Mouse (Mus musculus) cerebral cortex, adult 2 months (tissue): Measurements from ENCODE around the gene Rgl1.

ENCODE experiments used
- WGBS: fragments of 180-500 bp; shearing (Covaris S2); methylation state at CpG from one replicate; pipeline ENCODE4 v1.1.7; 2018; 5-methylcytosine and 5-hydroxymethylcytosine counted together

Rgl1 gene

GRCm38 (mm10) chr1:152766032-152766772 lies at the start of gene Rgl1, which contains the start of gene Arpc5:
Rgl1 (minus strand) TSS chr1:152766351.
Arpc5 (plus strand) TSS chr1:152766542.
- under 1% methylated on average over 86 of the region's 86 CpGs for WGBS

GRCm38 (mm10) chr1:152815265-152815701 lies 49.1 kb upstream of the Rgl1 start:
- WGBS, result 39% methylated on average over 7 of the region's 7 CpGs

- 72% methylated on average over 13 of the region's 13 CpGs for WGBS
Observed at GRCm38 (mm10) chr1:152810533-152811439, 44.6 kb upstream of the Rgl1 start.

- 39% methylated on average over 8 of the region's 8 CpGs for WGBS
Observed at GRCm38 (mm10) chr1:152809541-152810252, 43.5 kb upstream of the Rgl1 start.

- 95% methylated on average over 2 of the region's 2 CpGs for WGBS
Observed at GRCm38 (mm10) chr1:152808392-152808680, 42.2 kb upstream of the Rgl1 start.

- 84% methylated on average over 18 of the region's 18 CpGs for WGBS
Observed at GRCm38 (mm10) chr1:152807619-152808391, 41.7 kb upstream of the Rgl1 start.

GRCm38 (mm10) chr1:152804907-152805306 lies 38.8 kb upstream of the Rgl1 start:
- 92% methylated on average over 6 of the region's 6 CpGs for WGBS

- 92% methylated on average over 13 of the region's 13 CpGs for WGBS
Observed at GRCm38 (mm10) chr1:152800633-152801176, 34.6 kb upstream of the Rgl1 start.

GRCm38 (mm10) chr1:152799897-152800296 lies 33.7 kb upstream of the Rgl1 start, which contains the start of gene Ncf2:
Ncf2 (plus strand) TSS chr1:152800194.
- WGBS, result 33% methylated on average over 2 of the region's 2 CpGs

GRCm38 (mm10) chr1:152798125-152798524 lies 32.0 kb upstream of the Rgl1 start:
- 67% methylated on average over 9 of the region's 9 CpGs for WGBS

- 83% methylated on average over 8 of the region's 8 CpGs for WGBS
Observed at GRCm38 (mm10) chr1:152796683-152797263, 30.6 kb upstream of the Rgl1 start.

GRCm38 (mm10) chr1:152795688-152796255 lies 29.6 kb upstream of the Rgl1 start:
- 78% methylated on average over 8 of the region's 8 CpGs for WGBS

- 74% methylated on average over 6 of the region's 6 CpGs for WGBS
Observed at GRCm38 (mm10) chr1:152793495-152794130, 27.5 kb upstream of the Rgl1 start.

GRCm38 (mm10) chr1:152792736-152793494 lies 26.8 kb upstream of the Rgl1 start:
- WGBS, result 55% methylated on average over 12 of the region's 12 CpGs

GRCm38 (mm10) chr1:152791269-152791668 lies 25.1 kb upstream of the Rgl1 start:
- WGBS, result 80% methylated on average over 4 of the region's 4 CpGs

- 61% methylated on average over 6 of the region's 6 CpGs for WGBS
Observed at GRCm38 (mm10) chr1:152790821-152791220, 24.7 kb upstream of the Rgl1 start.

- WGBS, result 46% methylated on average over 12 of the region's 12 CpGs
Observed at GRCm38 (mm10) chr1:152790254-152790653, 24.1 kb upstream of the Rgl1 start.

GRCm38 (mm10) chr1:152788121-152788660 lies 22.0 kb upstream of the Rgl1 start:
- 68% methylated on average over 4 of the region's 4 CpGs for WGBS

GRCm38 (mm10) chr1:152786953-152787352 lies 20.8 kb upstream of the Rgl1 start:
- 93% methylated on average over 4 of the region's 4 CpGs for WGBS
